Mouse (Mus musculus): ENCODE data around the gene Mov10l1.

- TF ChIP-seq HCFC1 (IDR thresholded peaks at IDR 0.05; ENCODE audit: borderline replicate concordance, insufficient read depth, low read length): no peak
- no peak for TF ChIP-seq CHD2 (IDR thresholded peaks at IDR 0.05; ENCODE audit: low read depth, low read length)
- TF ChIP-seq MAFK (IDR thresholded peaks at IDR 0.05; ENCODE audit: insufficient read depth, low read depth, low read length): no peak
Measured at GRCm38 (mm10) chr15:88943896-88944551, 38.7 kb upstream of the Mov10l1 start.
